Mouse (Mus musculus): ENCODE measurements at regions not wholly inside any gene's neighbourhood (a gene's known extent, or its start where the extent isn't known, plus 50 kb on each side); places are given as distances from the start of the nearest gene placed in this dataset.

DNA sequence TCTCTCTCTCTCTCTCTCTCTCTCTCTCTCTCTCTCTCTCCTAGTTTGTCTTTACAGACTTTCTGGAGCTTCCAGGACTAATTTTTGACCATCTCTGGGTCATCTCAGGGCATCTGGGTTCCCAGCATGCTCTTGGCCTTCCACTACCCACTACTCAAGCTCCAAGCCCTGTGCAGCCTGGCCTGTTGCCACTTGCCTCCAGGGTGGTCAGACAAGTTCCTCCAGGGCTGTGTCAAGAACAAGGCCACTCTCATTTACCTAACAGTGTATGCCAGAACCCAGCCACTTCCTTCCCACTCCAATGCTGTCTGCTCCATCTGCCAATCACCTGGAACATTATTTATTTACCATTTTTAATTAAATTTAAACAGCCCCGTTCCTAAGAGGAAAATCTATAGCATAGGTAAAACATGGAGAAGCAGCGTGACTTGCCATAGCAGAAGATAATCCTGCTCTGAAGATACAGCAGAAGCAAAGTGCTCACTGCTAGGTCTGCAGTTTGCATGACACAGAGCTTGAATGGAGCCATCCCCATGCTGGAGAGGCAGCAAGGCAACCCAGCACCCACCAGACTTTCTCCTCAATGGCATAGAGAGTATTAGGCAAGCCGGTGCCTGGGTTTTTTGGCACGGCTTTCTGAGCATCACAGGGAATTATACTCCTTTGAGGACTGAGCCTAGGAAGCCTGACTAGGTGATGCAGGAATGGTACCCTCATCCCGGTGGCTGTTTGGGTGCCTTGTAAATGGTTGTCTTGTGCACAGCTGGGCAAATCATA lies 54.0 kb downstream of the Foxi1 start:
- DNase-seq = no peak

DNA sequence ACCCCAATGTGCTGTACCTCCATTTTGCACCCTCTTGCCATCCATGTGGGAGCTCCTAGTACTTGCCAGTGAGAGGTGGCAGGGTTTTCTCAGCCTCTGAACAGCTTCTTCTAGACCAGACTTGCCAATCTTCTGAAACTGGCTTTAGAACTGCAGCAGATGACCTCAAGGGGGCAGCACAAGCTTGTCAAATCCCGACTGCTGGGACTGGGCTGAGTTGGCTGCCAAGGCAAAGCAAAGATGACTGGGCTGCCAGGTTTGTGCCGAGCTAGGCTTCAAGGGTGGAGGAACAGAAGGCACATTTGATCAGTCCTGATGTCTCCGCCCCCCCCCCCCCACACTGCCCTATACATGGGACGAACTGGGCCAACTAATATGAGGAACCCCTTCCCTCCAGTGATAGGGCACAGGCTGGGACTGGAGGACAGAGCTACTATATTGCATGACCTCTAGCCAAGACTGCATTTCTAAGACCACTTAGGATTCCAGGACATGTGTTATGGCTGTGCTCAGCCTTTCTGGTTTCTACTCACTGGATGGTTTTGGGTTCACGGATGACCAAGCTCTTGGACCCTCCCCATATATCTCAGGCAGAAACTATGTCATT lies 51.1 kb upstream of the 4930469K13Rik start:
- DNase-seq = peak; percentile 82

Data from thymus, postnatal 4 days (tissue).